Mouse (Mus musculus) E14TG2a.4 (cell line): ENCODE results near the gene Akain1.

Experiments used
- H3K27me3 ChIP-seq: 2 replicates; pipeline ENCODE4 v1.6.1; 2014; ENCODE audit warnings: low read length, control low read depth; ENCODE audit not compliant: insufficient read depth
- H3K36me3 ChIP-seq: 2 replicates; pipeline ENCODE4 v1.6.1; 2014; ENCODE audit warnings: low read length, control low read depth; ENCODE audit not compliant: insufficient read depth
- H3K4me1 ChIP-seq: replicated peaks from 2 replicates; pipeline ENCODE4 v1.6.1; 2014; ENCODE audit warnings: low read depth, low read length, control low read depth
- H3K4me3 ChIP-seq: replicated peaks from 2 replicates; pipeline ENCODE4 v1.5.1; 2014; ENCODE audit warnings: mild to moderate bottlenecking, low read length
- H3K9me3 ChIP-seq: 2 replicates; pipeline ENCODE4 v1.6.1; 2014; ENCODE audit warnings: low read length, control low read depth
- CTCF ChIP-seq: conservative IDR thresholded peaks from 2 replicates; pipeline ENCODE4 v1.5.1; 2014; ENCODE audit warnings: low read length
- NANOG ChIP-seq: IDR thresholded peaks from 2 replicates; pipeline ENCODE4 v1.6.1; 2014; ENCODE audit warnings: borderline replicate concordance, low read length, mixed read lengths
- POU5F1 ChIP-seq: IDR thresholded peaks from 2 replicates; pipeline ENCODE4 v1.6.1; 2014; ENCODE audit warnings: low read length, borderline replicate concordance

The Akain1 gene

DNA sequence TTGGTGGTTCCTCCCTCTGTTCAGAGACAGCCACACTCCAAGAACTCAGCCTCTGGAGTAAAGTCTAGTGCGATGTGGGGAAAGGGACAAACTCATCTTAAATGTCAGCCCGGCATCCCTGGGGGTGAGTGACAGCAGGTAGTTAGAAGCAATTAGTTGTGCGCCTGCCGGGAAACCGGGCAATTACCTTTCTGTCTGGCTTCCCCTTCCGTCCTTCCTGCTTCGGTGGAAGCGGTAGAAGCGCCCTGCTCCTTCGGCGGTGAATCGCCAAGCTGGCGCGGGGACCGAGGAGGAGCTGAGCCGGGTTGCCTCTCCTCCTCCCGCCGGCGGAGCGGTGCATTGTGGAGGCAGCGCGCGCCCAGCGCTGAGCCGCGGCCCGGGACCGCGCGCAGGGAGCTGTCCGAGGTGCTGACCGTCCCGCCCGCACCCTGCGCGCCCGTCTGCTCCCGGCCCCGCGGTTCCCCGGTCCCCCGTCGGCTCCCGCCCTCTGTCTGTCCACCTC, at the start of gene Akain1:
Gene Akain1, plus strand, starts transcription at position 337 of the 502 bp plus-strand sequence.
- TF ChIP-seq CTCF (no peak), POU5F1 (no peak), NANOG (no peak)
- Histone ChIP-seq H3K4me1 (peaks cover 18% of the 10 kb centered on the region), H3K4me3 (peak within 1 kb of the TSS; percentile 86), H3K9me3 (no peaks in the 10 kb centered on the region), H3K36me3 (no peaks in the 10 kb centered on the region), H3K27me3 (peaks cover 63% of the 10 kb centered on the region)

DNA sequence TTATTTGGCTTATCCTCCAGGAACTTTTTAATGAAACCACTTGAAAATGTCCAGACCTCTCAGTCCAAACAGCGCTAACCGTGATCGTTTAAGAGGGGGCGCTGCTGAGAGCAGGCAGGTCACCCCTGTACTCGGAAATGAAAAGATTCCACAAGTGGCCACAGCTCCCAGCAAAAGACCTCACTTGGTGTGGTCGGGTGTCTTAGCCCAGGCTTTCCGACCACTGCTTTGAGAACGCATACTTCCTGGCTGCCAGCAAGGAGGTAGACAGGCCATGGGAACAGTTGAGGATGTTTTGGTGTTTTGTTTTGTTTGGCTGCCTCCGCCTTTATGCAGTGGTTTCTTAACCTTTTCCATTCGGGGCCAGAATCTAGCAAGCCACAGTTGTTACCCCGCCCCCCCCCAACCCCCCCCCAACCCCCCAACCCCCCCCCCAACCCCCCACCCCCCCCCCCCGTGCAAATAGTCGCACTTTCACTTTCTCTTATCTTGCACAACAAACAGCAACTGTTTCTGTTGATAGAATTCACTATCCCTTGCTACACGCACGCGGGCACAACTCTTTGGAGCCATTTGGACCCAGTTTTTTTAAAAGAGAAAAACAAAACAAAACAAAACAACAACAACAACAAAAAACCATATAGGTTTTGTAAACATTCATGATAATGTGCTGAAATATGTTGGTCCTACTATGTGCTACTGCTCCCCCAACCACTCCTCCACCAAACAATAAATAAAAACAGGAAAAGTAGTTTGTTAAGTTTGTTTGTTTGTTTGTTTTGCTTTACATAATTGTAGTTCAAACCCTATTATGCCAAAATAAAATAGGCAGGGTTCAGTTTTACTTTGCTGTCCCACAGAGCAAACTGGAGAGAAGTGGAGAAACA, 42.7 kb upstream of the Akain1 start:
- peaks cover 15% of the 10 kb centered on the region for H3K4me1 ChIP-seq

DNA sequence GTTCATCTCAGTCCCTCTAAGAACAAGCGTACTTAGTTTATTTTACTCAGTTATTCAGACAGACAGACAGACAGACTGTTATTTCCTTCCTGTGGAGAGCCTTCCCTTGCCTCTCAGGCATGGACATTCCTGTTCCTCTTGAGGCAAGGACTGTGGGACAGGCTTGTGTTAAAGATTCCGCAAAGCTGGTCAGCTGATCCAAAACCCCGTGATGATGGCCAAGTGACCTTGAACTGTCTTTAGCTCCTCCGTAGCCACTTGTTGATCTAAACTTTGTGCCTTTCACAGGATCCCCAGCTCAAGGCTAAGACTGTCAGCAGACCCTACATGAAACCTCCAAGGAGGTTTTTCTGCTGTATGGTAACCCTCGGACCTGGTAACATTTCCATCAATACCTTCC, 42.0 kb upstream of the Akain1 start:
- Histone ChIP-seq H3K36me3 (no peaks in the 10 kb centered on the region), H3K4me1 (peaks cover 15% of the 10 kb centered on the region), H3K27me3 (peaks cover 48% of the 10 kb centered on the region), H3K4me3 (no peak overlapping the region), H3K9me3 (no peaks in the 10 kb centered on the region)
- TF ChIP-seq CTCF (no peak), POU5F1 (no peak), NANOG (no peak)

More for the DNA sequence above, 42.7 kb upstream of the Akain1 start:
- H3K27me3 ChIP-seq: peaks cover 45% of the 10 kb centered on the region
- no peak overlapping the region for H3K4me3 ChIP-seq
- H3K9me3 ChIP-seq: no peaks in the 10 kb centered on the region
- TF ChIP-seq POU5F1 (no peak), NANOG (no peak), CTCF (0 out of 2 replicates have a peak, but pooled peaks have one; percentile 4)
- H3K36me3 ChIP-seq: no peaks in the 10 kb centered on the region

DNA sequence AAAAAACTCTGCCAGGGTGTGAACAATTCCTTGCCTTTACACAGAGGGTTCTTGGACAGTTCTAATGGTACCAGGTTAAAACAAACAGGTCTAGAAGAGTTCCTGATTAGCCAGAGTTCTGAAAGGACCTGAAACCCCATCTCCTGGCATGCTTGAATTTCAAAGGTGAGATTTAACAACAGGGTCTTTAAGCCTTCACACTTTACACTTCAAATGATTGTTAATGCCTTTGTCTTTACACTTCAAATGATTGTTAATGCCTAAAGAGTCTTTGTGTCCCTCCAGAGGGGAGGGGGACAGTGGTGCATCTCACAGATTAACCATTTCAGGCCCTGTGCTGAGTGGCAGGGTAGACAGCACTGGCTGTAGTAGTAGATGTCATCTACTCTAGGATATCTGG, 41.0 kb upstream of the Akain1 start:
- Histone ChIP-seq H3K27me3 (peaks cover 48% of the 10 kb centered on the region), H3K9me3 (no peaks in the 10 kb centered on the region), H3K4me1 (peaks cover 15% of the 10 kb centered on the region), H3K4me3 (no peak overlapping the region), H3K36me3 (no peaks in the 10 kb centered on the region)
- TF ChIP-seq CTCF (no peak), NANOG (peak; percentile 57; the same call in 1 of the 2 replicates), POU5F1 (no peak)

DNA sequence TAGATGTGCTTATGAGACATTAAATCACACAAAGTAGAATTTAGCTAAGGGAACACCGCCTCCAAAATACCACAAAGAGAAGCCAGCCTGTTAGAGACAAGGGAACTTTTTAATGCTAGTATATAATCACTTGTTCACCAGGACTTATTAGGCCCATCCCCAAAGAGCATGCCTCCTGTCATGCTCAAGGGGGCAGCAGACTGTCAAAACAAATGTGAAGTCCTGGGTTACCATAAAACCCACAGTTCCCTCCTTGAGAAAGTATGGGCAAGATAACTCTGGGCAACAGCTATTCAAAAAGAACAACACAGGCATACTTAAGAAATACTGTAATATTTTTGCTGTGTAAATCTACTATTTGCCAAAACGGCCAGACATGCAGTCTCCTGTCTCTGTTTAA, 38.0 kb upstream of the Akain1 start:
- H3K36me3 ChIP-seq: no peaks in the 10 kb centered on the region
- TF ChIP-seq POU5F1: no peak
- peak; percentile 11; the same call in 1 of the 2 replicates for TF ChIP-seq CTCF
- TF ChIP-seq NANOG: no peak
- H3K4me3 ChIP-seq: no peak overlapping the region
- peaks cover 15% of the 10 kb centered on the region for H3K4me1 ChIP-seq
- H3K27me3 ChIP-seq: peaks cover 35% of the 10 kb centered on the region
- H3K9me3 ChIP-seq: no peaks in the 10 kb centered on the region

DNA sequence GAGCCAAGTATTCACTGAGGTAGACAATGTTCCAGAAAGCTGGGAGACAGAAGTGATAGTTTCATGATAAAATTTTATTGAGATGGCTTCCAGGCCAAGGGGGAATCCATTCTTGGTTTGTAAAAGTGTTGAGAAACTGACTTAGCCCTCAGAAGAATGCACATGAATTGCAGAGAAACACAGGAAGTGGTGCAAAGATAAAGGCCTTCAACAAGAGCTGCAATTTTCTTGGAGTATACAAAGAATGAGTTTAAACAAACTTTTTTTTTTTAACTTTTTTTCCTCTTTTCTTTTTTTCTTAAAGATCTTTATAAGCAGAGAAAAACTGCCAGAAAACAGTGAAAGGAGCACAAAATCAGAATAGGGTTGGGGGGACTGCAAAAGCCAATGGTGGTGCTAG, 23.0 kb upstream of the Akain1 start:
- Histone ChIP-seq H3K4me3 (peak overlapping the region; percentile 92), H3K36me3 (no peaks in the 10 kb centered on the region), H3K4me1 (peaks cover 22% of the 10 kb centered on the region), H3K9me3 (no peaks in the 10 kb centered on the region), H3K27me3 (no peaks in the 10 kb centered on the region)
- no peak for TF ChIP-seq CTCF
- no peak for TF ChIP-seq POU5F1
- TF ChIP-seq NANOG: no peak

DNA sequence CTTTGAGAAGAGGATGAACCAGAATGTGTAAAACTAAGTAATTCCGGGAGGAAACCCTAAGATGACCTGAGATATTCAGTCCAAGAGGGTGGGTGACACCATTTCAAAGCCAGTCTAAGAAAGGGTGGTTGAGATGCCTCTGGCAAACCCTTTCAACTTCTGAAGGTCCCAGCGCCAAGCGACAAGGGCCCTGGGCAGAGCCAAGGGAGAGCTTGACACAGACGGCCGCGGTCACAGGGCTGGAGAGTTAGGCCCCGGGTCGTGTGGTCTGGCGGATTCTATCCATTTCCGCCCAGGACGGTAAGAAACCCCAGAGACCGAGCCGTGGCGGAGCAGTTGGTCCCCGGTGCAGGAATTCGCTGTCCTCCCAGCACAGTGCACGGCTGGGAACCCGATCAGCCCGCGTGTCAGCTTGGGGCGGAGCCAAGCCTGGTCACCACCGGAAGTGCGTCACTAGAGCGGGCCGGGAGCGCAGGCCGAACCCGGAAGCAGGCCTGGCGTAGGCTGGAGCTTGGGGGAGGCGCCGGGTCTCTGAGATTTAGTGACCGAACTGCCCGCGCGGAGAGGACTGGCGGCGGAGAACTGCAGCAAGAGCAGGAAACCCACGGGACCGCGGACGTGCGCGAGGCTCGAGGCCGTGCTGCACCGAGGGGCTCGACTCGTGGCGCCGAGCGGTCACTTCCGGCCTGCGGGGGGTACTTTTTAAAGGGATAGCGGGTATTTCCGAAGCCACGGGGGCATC, 22.0 kb upstream of the Akain1 start:
- no peaks in the 10 kb centered on the region for H3K9me3 ChIP-seq
- peaks cover 25% of the 10 kb centered on the region for H3K4me1 ChIP-seq
- TF ChIP-seq NANOG: no peak
- no peak for TF ChIP-seq POU5F1
- no peak for TF ChIP-seq CTCF
- no peaks in the 10 kb centered on the region for H3K27me3 ChIP-seq
- H3K36me3 ChIP-seq: no peaks in the 10 kb centered on the region
- peak overlapping the region; percentile 92 for H3K4me3 ChIP-seq

DNA sequence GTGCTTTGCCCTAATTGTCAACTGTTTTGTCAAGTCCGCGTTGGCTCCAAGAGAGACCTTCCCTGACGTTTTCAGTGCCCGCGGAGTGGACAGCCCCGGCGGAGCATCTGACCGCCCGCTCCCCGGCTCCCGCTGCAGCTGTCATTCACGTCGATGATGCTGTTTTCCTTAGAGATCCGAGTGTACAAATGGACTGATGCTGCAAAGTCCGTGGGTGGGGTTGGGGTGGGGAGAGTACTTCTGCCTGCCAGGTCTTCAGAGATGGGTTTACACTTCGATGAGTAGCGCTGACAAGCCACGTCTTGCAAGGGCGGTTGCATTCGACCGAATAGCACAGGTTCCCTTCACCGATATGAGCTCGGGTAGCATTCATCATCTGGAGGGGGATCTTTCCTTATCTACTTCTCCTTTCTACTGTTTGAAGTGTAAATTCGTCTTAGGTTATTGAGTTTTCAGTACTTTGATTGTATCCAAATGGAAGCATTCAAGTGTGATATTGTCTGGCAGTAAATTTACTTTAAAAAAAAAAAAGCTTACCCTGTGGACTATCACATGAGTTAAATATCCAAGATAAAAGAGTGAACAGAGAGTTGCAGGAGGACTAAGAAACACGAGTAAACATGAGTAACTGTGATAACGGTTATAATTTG, 21.3 kb upstream of the Akain1 start:
- H3K36me3 ChIP-seq: no peaks in the 10 kb centered on the region
- no peaks in the 10 kb centered on the region for H3K27me3 ChIP-seq
- H3K9me3 ChIP-seq: no peaks in the 10 kb centered on the region
- peaks cover 31% of the 10 kb centered on the region for H3K4me1 ChIP-seq
- TF ChIP-seq CTCF (no peak), POU5F1 (no peak), NANOG (no peak)
- peak overlapping the region; percentile 92 for H3K4me3 ChIP-seq
